Mouse (Mus musculus): ENCODE results near the gene Atg7. TPM values are rescaled to one million over a fixed set of nuclear protein-coding genes. Genes with fewer than 3 reads are reported as not detected.
A peak's percentile ranks its signal among the peaks of the same experiment; 100 is the strongest.

The Atg7 gene
- total and polyA plus RNA-seq, 2 experiments from 2014 or later, result 16.6 to 17.5 TPM

GRCm38 (mm10) chr6:114648352-114649030 lies 5.6 kb downstream of the Atg7 start:
- H3K4me3 ChIP-seq (ENCODE audit: low read length), result no peak overlapping the region
- 82% methylated on average over 4 of the region's 4 CpGs for WGBS

GRCm38 (mm10) chr6:114652209-114652608 lies 9.3 kb downstream of the Atg7 start:
- no peak overlapping the region for H3K9ac ChIP-seq (replicated peaks; ENCODE audit: low read length)
- 9% methylated on average over 3 of the region's 3 CpGs for WGBS
- H3K4me3 ChIP-seq (ENCODE audit: low read length), result no peak overlapping the region
- H3K9me3 ChIP-seq (ENCODE audit: low read length), result no peaks in the 10 kb centered on the region
- H3K4me2 ChIP-seq (ENCODE audit: low read depth, low read length), result no peak overlapping the region
- H3K36me3 ChIP-seq (ENCODE audit: insufficient read depth, low read length), result no peaks in the 10 kb centered on the region
- TF ChIP-seq CTCF (IDR thresholded peaks at IDR 0.05; ENCODE audit: low read depth), result no peak
- no peaks in the 10 kb centered on the region for H3K27me3 ChIP-seq (ENCODE audit: insufficient read depth, low read length)
- H3K27ac ChIP-seq, result 0 out of 2 replicates have a peak overlapping the region, but pooled peaks have one; percentile 51
- ATAC-seq (0 out of 2 replicates have a peak, but pooled peaks have one; percentile 18), DNase-seq (ENCODE audit: low spot score) (peak; percentile 74)
- H3K4me1 ChIP-seq (ENCODE audit: insufficient read depth, low read length), result no peaks in the 10 kb centered on the region

More at GRCm38 (mm10) chr6:114648352-114649030, 5.6 kb downstream of the Atg7 start:
- DNase-seq (ENCODE audit: low spot score) (no peak), ATAC-seq (no peak)
- H3K4me2 ChIP-seq (ENCODE audit: low read depth, low read length), result no peak overlapping the region
- no peaks in the 10 kb centered on the region for H3K36me3 ChIP-seq (ENCODE audit: insufficient read depth, low read length)
- no peak overlapping the region for H3K27ac ChIP-seq
- H3K4me1 ChIP-seq (ENCODE audit: insufficient read depth, low read length), result no peaks in the 10 kb centered on the region; the same call in 1 of the 2 replicates
- no peak for TF ChIP-seq CTCF (IDR thresholded peaks at IDR 0.05; ENCODE audit: low read depth)
- H3K9me3 ChIP-seq (ENCODE audit: low read length), result no peaks in the 10 kb centered on the region
- H3K27me3 ChIP-seq (ENCODE audit: insufficient read depth, low read length), result no peaks in the 10 kb centered on the region
- no peak overlapping the region for H3K9ac ChIP-seq (replicated peaks; ENCODE audit: low read length)

- Histone ChIP-seq H3K4me1 (ENCODE audit: insufficient read depth, low read length) (no peaks in the 10 kb centered on the region), H3K9ac (replicated peaks; ENCODE audit: low read length) (no peak overlapping the region), H3K4me3 (ENCODE audit: low read length) (no peak overlapping the region), H3K27ac (no peak overlapping the region), H3K36me3 (ENCODE audit: insufficient read depth, low read length) (no peaks in the 10 kb centered on the region), H3K4me2 (ENCODE audit: low read depth, low read length) (no peak overlapping the region), H3K9me3 (ENCODE audit: low read length) (no peaks in the 10 kb centered on the region), H3K27me3 (ENCODE audit: insufficient read depth, low read length) (no peaks in the 10 kb centered on the region)
- DNase-seq (ENCODE audit: low spot score) (no peak), ATAC-seq (no peak)
- TF ChIP-seq CTCF (IDR thresholded peaks at IDR 0.05; ENCODE audit: low read depth), result no peak
- WGBS, result 91% methylated on average over 7 of the region's 7 CpGs
Observed at GRCm38 (mm10) chr6:114656826-114657600, 14.1 kb downstream of the Atg7 start.

GRCm38 (mm10) chr6:114657807-114658206 lies 14.9 kb downstream of the Atg7 start:
- Histone ChIP-seq H3K9me3 (ENCODE audit: low read length) (no peaks in the 10 kb centered on the region), H3K36me3 (ENCODE audit: insufficient read depth, low read length) (no peaks in the 10 kb centered on the region), H3K9ac (replicated peaks; ENCODE audit: low read length) (no peak overlapping the region), H3K27ac (no peak overlapping the region), H3K4me1 (ENCODE audit: insufficient read depth, low read length) (no peaks in the 10 kb centered on the region), H3K4me2 (ENCODE audit: low read depth, low read length) (no peak overlapping the region), H3K4me3 (ENCODE audit: low read length) (no peak overlapping the region), H3K27me3 (ENCODE audit: insufficient read depth, low read length) (no peaks in the 10 kb centered on the region)
- no peak for TF ChIP-seq CTCF (IDR thresholded peaks at IDR 0.05; ENCODE audit: low read depth)
- ATAC-seq (no peak), DNase-seq (ENCODE audit: low spot score) (no peak)
- WGBS, result 88% methylated on average over 4 of the region's 4 CpGs

- H3K9me3 ChIP-seq (ENCODE audit: low read length), result no peaks in the 10 kb centered on the region
- H3K36me3 ChIP-seq (ENCODE audit: insufficient read depth, low read length), result no peaks in the 10 kb centered on the region
- DNase-seq (ENCODE audit: low spot score), result no peak
- no peak overlapping the region for H3K27ac ChIP-seq
- no peak for TF ChIP-seq CTCF (IDR thresholded peaks at IDR 0.05; ENCODE audit: low read depth)
- no peak for ATAC-seq
- H3K4me3 ChIP-seq (ENCODE audit: low read length), result no peak overlapping the region
- 84% methylated on average over 4 of the region's 4 CpGs for WGBS
- no peaks in the 10 kb centered on the region for H3K27me3 ChIP-seq (ENCODE audit: insufficient read depth, low read length)
- no peaks in the 10 kb centered on the region for H3K4me1 ChIP-seq (ENCODE audit: insufficient read depth, low read length)
- H3K4me2 ChIP-seq (ENCODE audit: low read depth, low read length), result no peak overlapping the region
- no peak overlapping the region for H3K9ac ChIP-seq (replicated peaks; ENCODE audit: low read length)
Observed at GRCm38 (mm10) chr6:114659278-114659991, 16.5 kb downstream of the Atg7 start.

GRCm38 (mm10) chr6:114659992-114660800 lies 17.3 kb downstream of the Atg7 start:
- WGBS, result 71% methylated on average over 5 of the region's 5 CpGs

More at GRCm38 (mm10) chr6:114659992-114660800, 17.3 kb downstream of the Atg7 start:
- no peaks in the 10 kb centered on the region for H3K9me3 ChIP-seq (ENCODE audit: low read length)
- H3K36me3 ChIP-seq (ENCODE audit: insufficient read depth, low read length), result no peaks in the 10 kb centered on the region
- no peak for ATAC-seq
- no peak overlapping the region for H3K4me2 ChIP-seq (ENCODE audit: low read depth, low read length)
- DNase-seq (ENCODE audit: low spot score), result no peak
- no peak overlapping the region for H3K9ac ChIP-seq (replicated peaks; ENCODE audit: low read length)
- H3K27ac ChIP-seq, result no peak overlapping the region
- no peaks in the 10 kb centered on the region for H3K27me3 ChIP-seq (ENCODE audit: insufficient read depth, low read length)
- H3K4me3 ChIP-seq (ENCODE audit: low read length), result no peak overlapping the region
- H3K4me1 ChIP-seq (ENCODE audit: insufficient read depth, low read length), result no peaks in the 10 kb centered on the region
- no peak for TF ChIP-seq CTCF (IDR thresholded peaks at IDR 0.05; ENCODE audit: low read depth)

Data from hindbrain, postnatal 0 days (tissue).